Mouse (Mus musculus) forebrain, embryonic 12.5 days (tissue): ENCODE data around the gene Agrn. TPM values are rescaled to one million over a fixed set of nuclear protein-coding genes. Genes with fewer than 3 reads are reported as not detected.

Source experiments
- ATAC-seq: fragments of 200-750 bp; cut with Nextera tagmentation; 2 replicates; pipeline ENCODE4 v1.8.0; 2017; ENCODE audit warnings: moderate TSS enrichment; ENCODE audit not compliant: low FRiP score
- H3K27ac ChIP-seq: fragments of 300-500 bp; sonication (generic); 2 replicates; pipeline ENCODE4 v1.5.1; 2016; ENCODE audit warnings: mild to moderate bottlenecking
- H3K27me3 ChIP-seq: fragments of 300-500 bp; sonication (generic); 2 replicates; pipeline ENCODE4 v1.6.1; 2016; ENCODE audit warnings: mild to moderate bottlenecking
- H3K36me3 ChIP-seq: fragments of 300-500 bp; sonication (generic); replicated peaks from 2 replicates; pipeline ENCODE4 v1.6.1; 2016; ENCODE audit warnings: mild to moderate bottlenecking
- H3K4me1 ChIP-seq: fragments of 300-500 bp; sonication (generic); 2 replicates; pipeline ENCODE4 v1.6.1; 2016
- H3K4me2 ChIP-seq: fragments of 300-500 bp; sonication (generic); 2 replicates; pipeline ENCODE4 v1.6.1; 2016; ENCODE audit warnings: mild to moderate bottlenecking, moderate library complexity
- H3K4me3 ChIP-seq: fragments of 300-500 bp; sonication (generic); replicated peaks from 2 replicates; pipeline ENCODE4 v1.5.1; 2016; ENCODE audit warnings: mild to moderate bottlenecking
- H3K9ac ChIP-seq: fragments of 300-500 bp; sonication (generic); 2 replicates; pipeline ENCODE4 v1.6.1; 2016; ENCODE audit warnings: mild to moderate bottlenecking
- H3K9me3 ChIP-seq: fragments of 300-500 bp; sonication (generic); 2 replicates; pipeline ENCODE4 v1.6.1; 2016
- WGBS: fragments of 180-500 bp; shearing (Covaris S2); methylation state at CpG from one replicate; pipeline ENCODE4 v1.1.7; 2016; 5-methylcytosine and 5-hydroxymethylcytosine counted together
- polyA plus RNA-seq: library from polyadenylated mRNA; unstranded; fragments of >200 nt; fragmentation: Nextera tagmentation; extraction: Ambion mirVana; gene quantifications from 2 replicates; pipeline ENCODE4 v1.2.1, GENCODE M21; 2016

The Agrn gene
- polyA plus RNA-seq, 1 experiment from 2014 or later, result 139 TPM

DNA sequence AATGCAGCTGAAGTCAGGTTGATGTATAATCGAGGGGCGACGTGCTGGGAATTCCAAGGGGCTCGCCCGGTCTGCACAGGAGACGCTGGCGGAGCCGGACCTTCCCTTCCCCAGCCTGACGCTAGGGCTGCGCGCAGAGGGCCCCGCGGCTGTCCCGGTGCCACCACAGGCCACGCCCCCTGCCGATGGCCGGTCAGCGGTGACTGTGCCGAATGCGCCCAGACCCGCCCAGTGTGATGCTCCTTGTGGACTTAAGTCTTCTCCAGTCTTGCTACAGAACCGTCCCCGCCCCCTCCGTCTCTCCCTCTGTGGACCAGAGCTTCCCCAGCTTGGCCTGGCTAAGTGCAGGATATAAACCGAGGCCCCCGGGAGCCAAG is 529 bp upstream of the Agrn start:
- no peaks in the 10 kb centered on the region for H3K27me3 ChIP-seq
- peak overlapping the region; percentile 56 for H3K9ac ChIP-seq
- H3K9me3 ChIP-seq, result no peaks in the 10 kb centered on the region
- peak overlapping the region; percentile 93 for H3K4me2 ChIP-seq
- WGBS, result under 1% methylated on average over 26 of the region's 26 CpGs
- peak overlapping the region; percentile 97 for H3K27ac ChIP-seq
- peaks cover 24% of the 10 kb centered on the region for H3K36me3 ChIP-seq
- ATAC-seq, result peak; percentile 94
- peak overlapping the region; percentile 88 for H3K4me3 ChIP-seq
- peaks cover 48% of the 10 kb centered on the region for H3K4me1 ChIP-seq

DNA sequence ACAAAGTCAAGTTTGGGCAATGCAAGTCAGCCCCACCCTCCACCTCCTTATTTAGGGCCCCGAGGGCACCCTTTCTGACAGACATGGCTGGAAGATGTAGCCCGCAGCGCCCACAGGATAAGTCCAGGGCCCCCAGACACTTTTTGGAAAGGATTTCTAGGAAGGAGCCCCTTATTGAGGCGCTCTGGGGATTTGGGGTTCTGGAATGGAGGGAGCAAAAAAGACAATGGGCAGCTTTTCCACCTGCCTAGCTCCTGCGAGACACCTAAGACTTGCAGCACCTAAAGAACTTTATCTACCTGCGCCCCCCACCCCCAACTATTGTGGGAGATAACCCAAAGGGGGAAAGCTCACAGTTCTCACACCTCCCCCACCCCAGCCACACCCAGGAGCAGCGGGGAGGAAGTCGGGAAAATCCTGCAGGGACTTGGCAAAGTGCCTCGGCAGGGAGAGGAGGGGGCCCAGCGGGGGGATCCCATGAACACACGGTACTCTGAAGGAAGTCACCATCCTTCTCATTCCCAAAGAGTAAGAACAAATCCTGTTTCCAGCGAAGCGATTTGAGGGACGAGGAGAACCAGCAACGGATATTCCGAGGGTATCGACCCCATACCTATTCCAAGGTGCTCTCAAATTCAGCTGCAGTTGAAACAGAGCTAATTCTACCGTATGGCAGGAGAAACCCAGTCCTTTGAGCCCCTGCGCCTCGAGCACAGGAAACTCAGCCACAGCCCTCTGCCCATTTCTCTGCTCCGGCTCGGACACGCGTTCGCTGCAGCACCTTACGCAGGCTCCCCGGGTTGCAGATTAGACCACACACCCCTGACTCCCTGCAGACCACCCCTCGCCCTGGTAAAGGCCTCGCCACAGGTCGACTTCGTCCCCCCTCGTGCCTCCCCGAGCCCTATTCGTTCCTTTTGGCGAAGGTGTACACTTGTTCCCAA is 1.1 kb downstream of the Agrn start:
- no peaks in the 10 kb centered on the region for H3K27me3 ChIP-seq
- H3K4me1 ChIP-seq, result peaks cover 56% of the 10 kb centered on the region
- H3K36me3 ChIP-seq, result peaks cover 38% of the 10 kb centered on the region
- peak overlapping the region; percentile 95 for H3K9ac ChIP-seq
- ATAC-seq, result 0 out of 2 replicates have a peak, but pooled peaks have one; percentile 13
- 2% methylated on average over 35 of the region's 35 CpGs for WGBS
- H3K4me2 ChIP-seq, result peak overlapping the region; percentile 93
- no peaks in the 10 kb centered on the region for H3K9me3 ChIP-seq
- H3K4me3 ChIP-seq, result peak overlapping the region; percentile 88
- peak overlapping the region; percentile 97 for H3K27ac ChIP-seq

- Histone ChIP-seq H3K9ac (peak overlapping the region; percentile 25; the same call in 1 of the 2 replicates), H3K4me3 (0 out of 2 replicates have a peak overlapping the region, but pooled peaks have one; percentile 1), H3K27ac (no peak overlapping the region)
Observed at GRCm38 (mm10) chr4:156194346-156194745, 2.9 kb downstream of the Agrn start.

DNA sequence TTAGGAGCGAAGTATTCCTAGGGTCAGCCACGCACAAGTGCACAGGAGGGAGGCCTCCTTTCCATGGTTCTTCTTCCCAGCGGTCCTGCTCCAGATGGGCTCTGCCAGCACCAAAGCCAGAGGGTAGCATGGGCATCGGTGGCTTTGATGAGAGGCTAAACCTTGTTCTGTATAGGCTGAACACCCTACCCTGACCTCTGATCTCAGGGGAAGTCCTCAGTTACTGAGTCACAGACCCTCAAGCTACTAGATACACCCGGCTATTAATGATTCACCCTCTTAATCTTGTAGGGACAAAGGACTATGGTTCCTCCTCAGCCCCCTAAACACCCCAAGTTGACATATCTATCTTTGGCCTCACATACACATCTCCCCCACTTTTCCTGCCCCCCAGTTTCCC is 3.4 kb downstream of the Agrn start:
- Histone ChIP-seq H3K9me3 (no peaks in the 10 kb centered on the region), H3K27ac (no peak overlapping the region), H3K27me3 (no peaks in the 10 kb centered on the region), H3K36me3 (peaks cover 55% of the 10 kb centered on the region), H3K9ac (0 out of 2 replicates have a peak overlapping the region, but pooled peaks have one; percentile 25), H3K4me3 (0 out of 2 replicates have a peak overlapping the region, but pooled peaks have one; percentile 1), H3K4me1 (peaks cover 78% of the 10 kb centered on the region), H3K4me2 (peak overlapping the region; percentile 93)
- no peak for ATAC-seq
- whole genome bisulfite sequencing, result 69% methylated on average over 5 of the region's 5 CpGs

More at GRCm38 (mm10) chr4:156194346-156194745, 2.9 kb downstream of the Agrn start:
- WGBS, result 26% methylated on average over 6 of the region's 6 CpGs
- Histone ChIP-seq H3K4me1 (peaks cover 74% of the 10 kb centered on the region), H3K4me2 (peak overlapping the region; percentile 93; the same call in 1 of the 2 replicates), H3K27me3 (no peaks in the 10 kb centered on the region), H3K9me3 (no peaks in the 10 kb centered on the region), H3K36me3 (peaks cover 55% of the 10 kb centered on the region)
- ATAC-seq, result no peak

DNA sequence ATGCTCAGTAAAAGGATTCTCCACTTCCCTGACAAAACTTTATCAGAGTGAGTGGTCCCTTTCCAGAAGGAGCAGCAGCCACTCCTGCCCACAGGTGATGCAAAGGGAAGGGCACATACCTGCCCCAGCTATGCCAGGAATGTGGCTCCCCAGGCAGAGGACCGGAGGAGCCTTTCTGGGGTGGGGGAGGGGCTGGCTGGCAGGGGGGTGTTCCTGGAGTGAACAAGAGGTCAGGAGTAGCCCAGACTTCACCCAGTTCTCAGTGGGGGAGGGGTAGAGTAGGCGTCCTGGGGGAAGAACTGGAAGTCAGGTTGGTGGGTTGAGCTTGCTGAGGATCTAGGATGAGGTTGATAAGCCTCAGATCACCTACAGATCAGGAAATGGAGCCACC is 4.1 kb downstream of the Agrn start:
- Histone ChIP-seq H3K9ac (peak overlapping the region; percentile 21; the same call in 1 of the 2 replicates), H3K4me2 (no peak overlapping the region), H3K36me3 (peaks cover 55% of the 10 kb centered on the region), H3K27ac (0 out of 2 replicates have a peak overlapping the region, but pooled peaks have one; percentile 39), H3K9me3 (no peaks in the 10 kb centered on the region), H3K27me3 (no peaks in the 10 kb centered on the region), H3K4me1 (peaks cover 86% of the 10 kb centered on the region), H3K4me3 (no peak overlapping the region)
- ATAC-seq, result no peak
- 33% methylated on average over 2 of the region's 2 CpGs for whole genome bisulfite sequencing

DNA sequence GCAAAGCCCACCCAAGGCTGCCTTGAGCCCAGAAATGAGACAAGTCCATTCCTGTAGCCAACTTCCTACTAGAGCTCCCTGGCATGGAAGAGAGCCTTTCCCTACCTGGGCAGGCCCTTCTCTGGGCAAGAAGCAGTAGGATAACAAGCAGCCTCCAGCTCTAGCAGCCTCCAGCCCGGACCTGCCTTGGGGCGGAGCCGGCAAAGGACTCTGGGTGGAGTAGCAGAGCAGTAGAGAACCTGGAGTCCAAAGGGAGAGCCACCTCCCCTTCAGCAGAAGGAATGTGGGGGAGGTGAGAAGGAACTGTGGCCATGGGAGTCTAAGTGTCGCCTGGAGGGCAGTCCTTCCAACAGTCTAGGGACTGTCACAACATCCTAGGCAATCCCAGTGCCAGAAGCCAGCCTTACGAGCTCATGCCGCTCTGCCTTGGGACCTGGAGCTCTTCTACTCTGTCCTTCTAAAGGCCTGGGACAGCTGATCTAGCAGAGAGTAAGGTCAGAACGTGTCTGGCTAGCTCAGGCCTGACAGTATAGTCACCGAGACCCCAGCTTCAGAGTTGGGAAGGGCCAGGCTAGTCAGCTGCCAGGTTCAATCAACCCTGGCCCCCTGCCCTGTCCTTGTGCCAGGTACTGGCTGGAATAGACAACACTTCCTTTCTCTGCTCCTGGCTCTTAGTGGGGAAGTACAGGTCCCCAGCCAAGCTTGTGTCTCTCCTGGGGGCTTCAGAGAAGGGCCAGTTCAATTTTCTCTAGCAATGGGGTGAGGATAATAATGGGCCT is 4.7 kb downstream of the Agrn start:
- 61% methylated on average over 8 of the region's 8 CpGs for WGBS
- Histone ChIP-seq H3K27me3 (no peaks in the 10 kb centered on the region), H3K4me1 (peaks cover 89% of the 10 kb centered on the region), H3K4me3 (no peak overlapping the region), H3K9ac (no peak overlapping the region), H3K36me3 (peaks cover 55% of the 10 kb centered on the region), H3K4me2 (no peak overlapping the region), H3K9me3 (no peaks in the 10 kb centered on the region), H3K27ac (0 out of 2 replicates have a peak overlapping the region, but pooled peaks have one; percentile 39)
- ATAC-seq, result no peak

- H3K4me2 ChIP-seq, result peak overlapping the region; percentile 44
- peaks cover 56% of the 10 kb centered on the region for H3K36me3 ChIP-seq
- H3K9ac ChIP-seq, result peak overlapping the region; percentile 51
- ATAC-seq, result peak; percentile 50
- H3K4me3 ChIP-seq, result peak overlapping the region; percentile 11; the same call in 1 of the 2 replicates
- H3K27ac ChIP-seq, result peak overlapping the region; percentile 92
- H3K9me3 ChIP-seq, result no peaks in the 10 kb centered on the region
- H3K4me1 ChIP-seq, result peaks cover 98% of the 10 kb centered on the region
- WGBS, result 5% methylated on average over 6 of the region's 6 CpGs
- no peaks in the 10 kb centered on the region for H3K27me3 ChIP-seq
Observed at GRCm38 (mm10) chr4:156188811-156189323, 8.4 kb downstream of the Agrn start.

DNA sequence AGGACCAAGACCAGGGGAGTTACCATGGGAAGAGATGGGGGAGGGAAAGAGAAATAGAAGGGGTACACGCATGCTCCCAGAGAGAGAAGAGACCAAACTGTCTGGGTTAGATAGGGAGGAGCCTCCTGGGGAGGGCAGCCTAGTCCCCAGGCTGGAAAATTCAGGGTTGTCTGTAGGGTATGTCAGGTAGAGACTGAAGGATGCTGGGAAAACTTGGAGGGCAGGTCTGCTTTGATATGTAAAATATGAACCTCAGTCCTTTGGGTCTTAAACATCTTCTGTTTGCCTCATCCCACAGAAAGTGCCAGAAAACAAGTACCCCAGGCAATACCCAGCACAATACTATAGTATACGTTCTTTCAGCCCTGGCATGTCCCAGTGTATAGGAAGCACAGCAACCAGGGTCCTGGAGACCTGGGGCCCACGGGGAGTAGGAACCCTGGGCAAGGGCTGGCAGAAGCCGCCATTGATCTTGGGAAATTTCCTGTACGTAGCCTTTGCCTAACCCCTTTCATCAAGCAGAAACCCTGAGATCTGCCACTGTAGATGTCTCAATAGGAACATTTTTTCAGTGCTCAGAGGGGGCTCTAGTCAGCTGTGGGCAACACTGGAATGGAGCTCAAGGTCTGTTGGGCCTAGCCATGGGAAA is 9.0 kb downstream of the Agrn start:
- WGBS, result 28% methylated on average over 5 of the region's 5 CpGs
- peak; percentile 1; the same call in 1 of the 2 replicates for ATAC-seq
- H3K9me3 ChIP-seq, result no peaks in the 10 kb centered on the region
- H3K4me1 ChIP-seq, result peaks cover 98% of the 10 kb centered on the region
- no peak overlapping the region for H3K4me3 ChIP-seq
- peaks cover 54% of the 10 kb centered on the region for H3K36me3 ChIP-seq
- peak overlapping the region; percentile 44 for H3K4me2 ChIP-seq
- H3K27ac ChIP-seq, result peak overlapping the region; percentile 92
- no peaks in the 10 kb centered on the region for H3K27me3 ChIP-seq
- peak overlapping the region; percentile 51; the same call in 1 of the 2 replicates for H3K9ac ChIP-seq

- H3K4me1 ChIP-seq, result peaks cover 97% of the 10 kb centered on the region
- no peaks in the 10 kb centered on the region for H3K27me3 ChIP-seq
- WGBS, result 4% methylated on average over 31 of the region's 31 CpGs
- peak overlapping the region; percentile 96 for H3K27ac ChIP-seq
- peak; percentile 64 for ATAC-seq
- peak overlapping the region; percentile 67 for H3K4me2 ChIP-seq
- H3K36me3 ChIP-seq, result peaks cover 55% of the 10 kb centered on the region
- H3K9me3 ChIP-seq, result no peaks in the 10 kb centered on the region
- peak overlapping the region; percentile 82 for H3K9ac ChIP-seq
- peak overlapping the region; percentile 46 for H3K4me3 ChIP-seq
Observed at GRCm38 (mm10) chr4:156185950-156186850, 11.1 kb downstream of the Agrn start.

GRCm38 (mm10) chr4:156185456-156185949 is 11.8 kb downstream of the Agrn start:
- Histone ChIP-seq H3K4me2 (peak overlapping the region; percentile 67), H3K4me3 (peak overlapping the region; percentile 46), H3K27me3 (no peaks in the 10 kb centered on the region), H3K36me3 (peaks cover 55% of the 10 kb centered on the region), H3K27ac (peak overlapping the region; percentile 96), H3K9me3 (no peaks in the 10 kb centered on the region), H3K4me1 (peaks cover 92% of the 10 kb centered on the region), H3K9ac (peak overlapping the region; percentile 82)
- WGBS, result 65% methylated on average over 13 of the region's 13 CpGs
- no peak for ATAC-seq
